Mouse (Mus musculus) G1E (cell line): ENCODE data around the gene Prkar1a. TPM values are rescaled to one million over a fixed set of nuclear protein-coding genes. Genes with fewer than 3 reads are reported as not detected.

Experiments used
- ATAC-seq: 2 replicates; pipeline ENCODE4 v1.8.0; 2016; ENCODE audit warnings: mild to moderate bottlenecking; ENCODE audit not compliant: insufficient number of reproducible peaks, poor library complexity, low FRiP score, severe bottlenecking; ENCODE audit errors: extremely low read depth
- DNase-seq: peaks from one replicate; pipeline ENCODE4 v3.0.0; 2012; ENCODE audit warnings: low spot score
- H3K27me3 ChIP-seq: 2 replicates; pipeline ENCODE4 v1.6.1; 2012; ENCODE audit warnings: mild to moderate bottlenecking, low read length, inconsistent platforms; ENCODE audit not compliant: insufficient read depth
- H3K36me3 ChIP-seq: replicated peaks from 2 replicates; pipeline ENCODE3; 2012; ENCODE audit warnings: mild to moderate bottlenecking, inconsistent platforms
- H3K4me1 ChIP-seq: 2 replicates; pipeline ENCODE4 v1.6.1; 2012; ENCODE audit warnings: low read depth, low read length, inconsistent platforms, mixed read lengths; ENCODE audit not compliant: insufficient read depth
- H3K4me3 ChIP-seq: 2 replicates; pipeline ENCODE4 v1.5.1; 2012; ENCODE audit warnings: low read depth, mild to moderate bottlenecking, inconsistent platforms, low read length, moderate library complexity, mixed read lengths
- H3K9me3 ChIP-seq: replicated peaks from 2 replicates; pipeline ENCODE4 v1.6.1; 2012; ENCODE audit warnings: inconsistent platforms
- CTCF ChIP-seq: IDR thresholded peaks from 2 replicates; pipeline ENCODE4 v1.5.1; 2012; ENCODE audit warnings: low read depth, low read length, inconsistent platforms, mixed read lengths
- GATA1 ChIP-seq: IDR thresholded peaks from 2 replicates; pipeline ENCODE4 v1.6.1; 2012; ENCODE audit warnings: borderline replicate concordance, low read length, inconsistent platforms, mixed read lengths
- GATA2 ChIP-seq: IDR thresholded peaks from 2 replicates; pipeline ENCODE4 v1.6.1; 2012; ENCODE audit warnings: low read depth, low read length, inconsistent platforms, borderline replicate concordance
- POLR2AphosphoS5 ChIP-seq: IDR thresholded peaks from 2 replicates; pipeline ENCODE4 v1.6.1; 2012; ENCODE audit warnings: low read depth, low read length, inconsistent platforms; ENCODE audit not compliant: insufficient replicate concordance
- TAL1 ChIP-seq: conservative IDR thresholded peaks from 2 replicates; pipeline ENCODE4 v1.6.1; 2012; ENCODE audit warnings: low read depth, low read length, inconsistent platforms, mixed read lengths
- polyA plus RNA-seq: library from polyadenylated mRNA; stranded (reverse); fragments of >175 nt; gene quantifications from 2 replicates; pipeline ENCODE4 v1.2.3, GENCODE M21; 2012
- total RNA-seq, 2 experiments: library from RNA; stranded (forward) in 1 of 2; stranded (reverse) in 1 of 2; fragments of 200-1000 nt in 1 of 2; fragments of >200 nt in 1 of 2; fragmentation: Nextera tagmentation in 1 of 2; gene quantifications; 2 replicates each; pipeline ENCODE4 v1.2.3; 2014 to 2017

Gene Prkar1a
- total and polyA plus RNA-seq, 3 experiments, result 74.6 to 134 (median 85.6) TPM

- Histone ChIP-seq H3K36me3 (peaks cover 63% of the 10 kb centered on the region), H3K4me3 (no peak overlapping the region), H3K27me3 (no peaks in the 10 kb centered on the region), H3K4me1 (peaks cover 2% of the 10 kb centered on the region; the same call in 1 of the 2 replicates), H3K9me3 (no peaks in the 10 kb centered on the region)
- ATAC-seq (no peak), DNase-seq (no peak)
- TF ChIP-seq GATA2 (no peak), TAL1 (no peak), POLR2AphosphoS5 (no peak), GATA1 (no peak), CTCF (no peak)
Measured at GRCm38 (mm10) chr11:109671136-109672020, 22.2 kb downstream of the Prkar1a start.

DNA sequence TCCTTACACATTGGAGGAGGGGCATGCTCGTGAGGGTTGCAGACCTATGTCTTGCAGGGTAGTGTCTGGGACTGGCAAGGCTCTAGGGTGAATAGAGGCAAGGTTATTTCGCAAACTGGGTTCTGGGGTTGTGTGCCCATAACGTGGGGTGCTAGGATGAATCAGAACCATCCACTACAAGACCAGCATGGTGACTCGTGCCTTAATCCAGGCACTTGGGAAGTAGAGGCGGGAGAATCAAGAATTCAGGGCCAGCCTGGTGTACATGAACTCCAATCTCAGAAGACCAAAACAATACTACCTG, 22.8 kb downstream of the Prkar1a start:
- Histone ChIP-seq H3K36me3 (peaks cover 57% of the 10 kb centered on the region), H3K4me1 (peaks cover 2% of the 10 kb centered on the region; the same call in 1 of the 2 replicates), H3K27me3 (no peaks in the 10 kb centered on the region), H3K9me3 (no peaks in the 10 kb centered on the region), H3K4me3 (no peak overlapping the region)
- ATAC-seq (no peak), DNase-seq (no peak)
- TF ChIP-seq TAL1 (no peak), GATA2 (no peak), CTCF (no peak), GATA1 (no peak), POLR2AphosphoS5 (no peak)

- Histone ChIP-seq H3K9me3 (no peaks in the 10 kb centered on the region), H3K36me3 (peaks cover 52% of the 10 kb centered on the region), H3K4me1 (peaks cover 2% of the 10 kb centered on the region; the same call in 1 of the 2 replicates), H3K4me3 (no peak overlapping the region), H3K27me3 (no peaks in the 10 kb centered on the region)
- ATAC-seq (no peak), DNase-seq (no peak)
- no peak for TF ChIP-seq GATA2
- TF ChIP-seq GATA1, result no peak
- no peak for TF ChIP-seq TAL1
Measured at GRCm38 (mm10) chr11:109672396-109672795, 23.2 kb downstream of the Prkar1a start.

GRCm38 (mm10) chr11:109672881-109673739, 23.9 kb downstream of the Prkar1a start:
- no peak overlapping the region for H3K4me3 ChIP-seq
- H3K27me3 ChIP-seq, result no peaks in the 10 kb centered on the region
- DNase-seq (no peak), ATAC-seq (no peak)
- H3K4me1 ChIP-seq, result peaks cover 2% of the 10 kb centered on the region; the same call in 1 of the 2 replicates
- H3K9me3 ChIP-seq, result no peaks in the 10 kb centered on the region
- TF ChIP-seq CTCF (no peak), GATA1 (no peak), TAL1 (no peak), POLR2AphosphoS5 (no peak), GATA2 (no peak)
- peaks cover 45% of the 10 kb centered on the region for H3K36me3 ChIP-seq

- Histone ChIP-seq H3K27me3 (no peaks in the 10 kb centered on the region), H3K4me1 (peaks cover 2% of the 10 kb centered on the region; the same call in 1 of the 2 replicates), H3K4me3 (no peak overlapping the region), H3K36me3 (peaks cover 39% of the 10 kb centered on the region), H3K9me3 (no peaks in the 10 kb centered on the region)
- TF ChIP-seq GATA1, result no peak
- no peak for TF ChIP-seq TAL1
- no peak for TF ChIP-seq POLR2AphosphoS5
- no peak for TF ChIP-seq CTCF
- TF ChIP-seq GATA2, result no peak
- no peak for ATAC-seq
- no peak for DNase-seq
Measured at GRCm38 (mm10) chr11:109673741-109674140, 24.5 kb downstream of the Prkar1a start.

DNA sequence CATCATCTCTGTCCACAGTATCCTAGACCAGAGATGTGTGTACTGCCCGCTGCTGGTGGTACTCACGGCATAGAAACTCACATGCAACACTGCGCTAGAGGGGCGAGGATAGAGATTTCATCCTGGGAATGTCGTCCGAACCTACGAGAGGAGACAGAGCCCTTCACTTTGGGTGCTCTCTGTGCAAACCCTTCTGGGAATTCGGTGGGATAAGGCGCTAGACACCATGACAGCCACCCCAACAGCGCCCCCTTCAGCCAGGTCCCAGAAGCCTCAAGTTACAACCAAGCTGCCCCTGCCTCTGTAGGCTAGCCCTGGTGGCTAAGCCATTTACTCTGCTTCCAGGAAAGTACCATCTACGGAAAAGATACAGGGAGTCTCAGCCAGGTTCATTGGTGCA, 25.3 kb downstream of the Prkar1a start:
- no peak for TF ChIP-seq GATA2
- TF ChIP-seq GATA1, result no peak
- TF ChIP-seq POLR2AphosphoS5, result no peak
- no peak for TF ChIP-seq TAL1
- TF ChIP-seq CTCF, result no peak
- no peak for ATAC-seq
- H3K4me3 ChIP-seq, result no peak overlapping the region
- no peaks in the 10 kb centered on the region for H3K27me3 ChIP-seq
- DNase-seq, result no peak
- H3K9me3 ChIP-seq, result no peaks in the 10 kb centered on the region
- H3K4me1 ChIP-seq, result peaks cover 2% of the 10 kb centered on the region; the same call in 1 of the 2 replicates
- peaks cover 34% of the 10 kb centered on the region for H3K36me3 ChIP-seq
